Mouse (Mus musculus): ENCODE results near the gene Mcts2. TPM values are rescaled to one million over a fixed set of nuclear protein-coding genes. Genes with fewer than 3 reads are reported as not detected.

The Mcts2 gene
- polyA plus RNA-seq, 1 experiment from 2014 or later: 40.5 TPM

DNA sequence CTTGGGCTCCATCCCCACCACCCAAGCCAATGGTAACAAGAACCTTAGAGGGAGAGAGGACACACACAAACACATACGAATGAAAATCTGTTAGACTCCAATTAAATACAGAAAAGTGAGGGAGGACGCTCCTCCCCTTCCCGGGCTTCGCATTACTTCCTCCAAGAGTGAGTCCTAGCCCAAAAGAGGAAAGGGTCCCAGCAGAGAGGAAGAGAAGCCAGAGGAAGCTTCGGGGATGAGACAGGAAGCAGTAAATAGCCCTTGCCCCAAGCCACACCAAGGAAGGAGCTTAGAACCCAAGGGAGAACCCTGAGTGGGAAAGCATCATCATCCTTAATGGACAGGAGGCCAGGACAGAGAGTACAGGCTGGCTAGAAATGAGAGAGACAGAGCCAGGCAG, 22.2 kb downstream of the Mcts2 start:
- Histone ChIP-seq H3K9me3 (replicated peaks) (no peaks in the 10 kb centered on the region), H3K4me3 (no peak overlapping the region), H3K4me1 (peaks cover 38% of the 10 kb centered on the region), H3K27ac (no peak overlapping the region), H3K27me3 (no peaks in the 10 kb centered on the region), H3K36me3 (peaks cover 22% of the 10 kb centered on the region), H3K4me2 (replicated peaks) (no peak overlapping the region), H3K9ac (no peak overlapping the region)
- no peak for ATAC-seq (ENCODE audit: low FRiP score)
- WGBS: 91% methylated on average over 5 of the region's 5 CpGs

- Histone ChIP-seq H3K4me2 (replicated peaks) (no peak overlapping the region), H3K27me3 (no peaks in the 10 kb centered on the region), H3K27ac (peak overlapping the region; percentile 70; the same call in 1 of the 2 replicates), H3K36me3 (no peaks in the 10 kb centered on the region), H3K4me1 (peaks cover 28% of the 10 kb centered on the region), H3K9ac (no peak overlapping the region), H3K9me3 (replicated peaks) (no peaks in the 10 kb centered on the region), H3K4me3 (no peak overlapping the region)
- ATAC-seq (ENCODE audit: low FRiP score): no peak
- 69% methylated on average over 6 of the region's 6 CpGs for WGBS
These were observed 29.5 kb downstream of the Mcts2 start for GRCm38 (mm10) chr2:152716241-152716772.

- ATAC-seq (ENCODE audit: low FRiP score): peak; percentile 47; the same call in 1 of the 2 replicates
- no peaks in the 10 kb centered on the region for H3K27me3 ChIP-seq
- H3K36me3 ChIP-seq: no peaks in the 10 kb centered on the region
- no peak overlapping the region for H3K4me2 ChIP-seq (replicated peaks)
- 37% methylated on average over 11 of the region's 11 CpGs for WGBS
- H3K9ac ChIP-seq: no peak overlapping the region
- H3K27ac ChIP-seq: peak overlapping the region; percentile 70
- H3K4me1 ChIP-seq: peaks cover 28% of the 10 kb centered on the region
- no peak overlapping the region for H3K4me3 ChIP-seq
- no peaks in the 10 kb centered on the region for H3K9me3 ChIP-seq (replicated peaks)
These were observed 30.8 kb downstream of the Mcts2 start for GRCm38 (mm10) chr2:152717652-152718051.

DNA sequence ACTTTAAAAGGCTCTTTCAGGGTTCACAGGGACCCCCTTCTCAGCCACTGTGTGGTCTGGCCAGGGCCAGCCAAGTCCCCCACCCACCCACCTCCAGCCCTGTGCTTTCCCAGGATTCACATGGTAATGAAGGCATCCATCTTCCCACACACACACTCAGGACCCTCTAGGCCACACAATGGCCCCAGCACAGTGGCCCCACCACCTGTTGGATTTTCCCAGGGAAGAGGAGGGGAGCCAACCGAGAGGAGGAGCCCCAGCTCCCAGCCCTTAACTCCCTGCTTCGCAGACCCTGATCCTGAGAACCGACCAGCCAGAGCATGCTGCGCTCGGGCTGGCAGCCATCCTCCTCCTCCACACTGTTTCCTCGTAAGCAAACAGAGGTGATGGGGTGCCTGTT, 31.2 kb downstream of the Mcts2 start:
- WGBS: 16% methylated on average over 6 of the region's 6 CpGs
- H3K4me2 ChIP-seq (replicated peaks): no peak overlapping the region

DNA sequence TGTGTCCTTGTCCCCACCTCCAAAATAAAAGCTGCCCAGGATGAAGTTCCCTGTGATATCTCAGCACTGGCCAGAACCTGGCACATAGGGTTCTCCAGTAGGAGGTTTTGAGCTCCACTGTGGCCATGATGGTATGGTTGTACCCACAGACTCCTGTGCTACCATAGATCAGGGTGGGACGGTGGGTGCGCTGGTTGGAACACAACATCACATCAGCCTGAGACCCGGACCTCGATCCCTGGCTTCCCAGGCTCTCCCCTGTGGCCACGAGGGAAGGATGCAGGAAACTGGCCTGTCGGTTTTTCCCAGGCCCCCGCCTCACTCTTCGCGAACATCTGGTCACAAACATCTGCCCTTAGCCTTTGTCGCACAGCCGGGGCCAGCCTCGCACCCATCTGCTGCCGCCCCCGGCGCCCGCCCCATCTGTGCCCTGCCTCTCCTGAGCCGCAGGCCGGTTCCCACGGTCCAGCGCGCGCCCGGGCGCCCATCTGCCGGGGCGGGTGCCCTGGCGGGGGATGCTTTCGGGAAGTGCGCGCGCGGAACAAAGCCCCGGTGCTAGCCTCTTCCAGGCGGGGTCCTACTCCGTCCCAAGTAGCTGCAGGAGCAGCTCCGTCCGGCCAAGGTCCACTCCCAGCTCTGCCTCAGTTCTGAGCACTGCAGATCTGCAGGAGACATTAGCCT, 37.0 kb downstream of the Mcts2 start:
- Histone ChIP-seq H3K27ac (peak overlapping the region; percentile 48; the same call in 1 of the 2 replicates), H3K36me3 (no peaks in the 10 kb centered on the region), H3K9ac (peak overlapping the region; percentile 68), H3K4me3 (peak overlapping the region; percentile 30), H3K27me3 (no peaks in the 10 kb centered on the region), H3K9me3 (replicated peaks) (no peaks in the 10 kb centered on the region), H3K4me2 (replicated peaks) (peak overlapping the region; percentile 68), H3K4me1 (peaks cover 42% of the 10 kb centered on the region)
- 2% methylated on average over 37 of the region's 37 CpGs for whole genome bisulfite sequencing
- peak; percentile 79 for ATAC-seq (ENCODE audit: low FRiP score)

More for the DNA sequence above, 31.2 kb downstream of the Mcts2 start:
- H3K27me3 ChIP-seq: no peaks in the 10 kb centered on the region
- ATAC-seq (ENCODE audit: low FRiP score): peak; percentile 95
- no peak overlapping the region for H3K9ac ChIP-seq
- H3K36me3 ChIP-seq: no peaks in the 10 kb centered on the region
- no peak overlapping the region for H3K4me3 ChIP-seq
- no peaks in the 10 kb centered on the region for H3K9me3 ChIP-seq (replicated peaks)
- H3K4me1 ChIP-seq: peaks cover 28% of the 10 kb centered on the region
- H3K27ac ChIP-seq: peak overlapping the region; percentile 70

DNA sequence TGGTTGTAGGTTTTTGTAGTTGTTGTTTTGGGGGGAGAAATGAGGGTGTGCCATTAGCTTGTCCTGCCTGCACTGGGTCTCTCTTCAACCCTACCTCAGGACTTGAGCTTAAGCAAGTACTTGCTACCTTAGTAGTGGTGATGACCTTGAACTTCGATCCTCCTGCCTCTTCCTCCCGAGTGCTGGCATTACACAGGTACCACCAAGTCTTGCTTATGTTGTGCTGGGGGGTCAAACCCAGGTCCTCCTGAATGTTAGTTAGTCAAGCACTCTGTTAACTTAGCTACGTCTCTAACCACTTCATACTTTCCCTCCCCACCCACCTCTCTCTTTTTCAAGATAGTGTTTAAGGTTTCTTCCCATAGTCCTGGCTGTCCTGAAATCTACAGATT, 37.5 kb downstream of the Mcts2 start:
- no peaks in the 10 kb centered on the region for H3K27me3 ChIP-seq
- peak overlapping the region; percentile 68 for H3K4me2 ChIP-seq (replicated peaks)
- no peaks in the 10 kb centered on the region for H3K36me3 ChIP-seq
- ATAC-seq (ENCODE audit: low FRiP score): peak; percentile 20; the same call in 1 of the 2 replicates
- peak overlapping the region; percentile 30 for H3K4me3 ChIP-seq
- peak overlapping the region; percentile 68; the same call in 1 of the 2 replicates for H3K9ac ChIP-seq
- H3K27ac ChIP-seq: peak overlapping the region; percentile 48; the same call in 1 of the 2 replicates
- no peaks in the 10 kb centered on the region for H3K9me3 ChIP-seq (replicated peaks)
- H3K4me1 ChIP-seq: peaks cover 41% of the 10 kb centered on the region
- 69% methylated on average over 3 of the region's 3 CpGs for WGBS

GRCm38 (mm10) chr2:152725178-152725750, 38.4 kb downstream of the Mcts2 start:
- Histone ChIP-seq H3K4me2 (replicated peaks) (no peak overlapping the region), H3K27me3 (no peaks in the 10 kb centered on the region), H3K4me3 (no peak overlapping the region), H3K4me1 (peaks cover 46% of the 10 kb centered on the region), H3K9ac (no peak overlapping the region), H3K36me3 (no peaks in the 10 kb centered on the region), H3K9me3 (replicated peaks) (no peaks in the 10 kb centered on the region), H3K27ac (peak overlapping the region; percentile 64)
- 61% methylated on average over 15 of the region's 15 CpGs for WGBS
- ATAC-seq (ENCODE audit: low FRiP score): no peak

DNA sequence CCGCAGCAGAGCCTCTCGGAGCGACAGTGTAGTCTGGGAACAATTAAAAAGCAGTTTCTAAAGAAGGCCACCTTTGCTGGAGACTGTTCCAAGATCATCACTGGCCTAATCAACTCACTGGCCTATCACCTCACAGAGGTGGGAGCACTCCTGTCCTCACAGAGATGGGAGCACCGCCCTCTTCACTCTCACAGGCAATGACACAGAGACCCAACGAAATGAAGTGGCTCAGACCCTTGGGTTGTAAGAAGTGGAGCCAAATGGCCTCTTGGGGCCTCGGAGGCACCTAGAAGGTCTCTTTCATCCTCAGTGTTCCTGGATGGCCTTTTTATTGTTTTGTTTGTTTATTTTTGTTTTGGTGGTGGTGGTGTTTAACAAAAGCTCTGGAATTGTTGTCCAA, 39.4 kb downstream of the Mcts2 start:
- no peak for ATAC-seq (ENCODE audit: low FRiP score)
- Histone ChIP-seq H3K4me3 (no peak overlapping the region), H3K9me3 (replicated peaks) (no peaks in the 10 kb centered on the region), H3K9ac (no peak overlapping the region), H3K36me3 (no peaks in the 10 kb centered on the region), H3K4me1 (peaks cover 46% of the 10 kb centered on the region), H3K27me3 (no peaks in the 10 kb centered on the region), H3K27ac (no peak overlapping the region), H3K4me2 (replicated peaks) (no peak overlapping the region)
- 85% methylated on average over 6 of the region's 6 CpGs for WGBS

- H3K36me3 ChIP-seq: no peaks in the 10 kb centered on the region
- 72% methylated on average over 6 of the region's 6 CpGs for WGBS
- H3K27me3 ChIP-seq: no peaks in the 10 kb centered on the region
- H3K9me3 ChIP-seq (replicated peaks): no peaks in the 10 kb centered on the region
- H3K4me1 ChIP-seq: peaks cover 46% of the 10 kb centered on the region
- no peak overlapping the region for H3K9ac ChIP-seq
- ATAC-seq (ENCODE audit: low FRiP score): no peak
- H3K4me3 ChIP-seq: no peak overlapping the region
- no peak overlapping the region for H3K4me2 ChIP-seq (replicated peaks)
- peak overlapping the region; percentile 52; the same call in 1 of the 2 replicates for H3K27ac ChIP-seq
These were observed 40.0 kb downstream of the Mcts2 start for GRCm38 (mm10) chr2:152726751-152727335.

GRCm38 (mm10) chr2:152727795-152728510, 41.1 kb downstream of the Mcts2 start:
- Histone ChIP-seq H3K4me1 (peaks cover 46% of the 10 kb centered on the region), H3K9me3 (replicated peaks) (no peaks in the 10 kb centered on the region), H3K9ac (no peak overlapping the region), H3K27ac (peak overlapping the region; percentile 60), H3K36me3 (no peaks in the 10 kb centered on the region), H3K4me2 (replicated peaks) (no peak overlapping the region), H3K27me3 (no peaks in the 10 kb centered on the region), H3K4me3 (no peak overlapping the region)
- WGBS: 82% methylated on average over 14 of the region's 14 CpGs
- no peak for ATAC-seq (ENCODE audit: low FRiP score)

DNA sequence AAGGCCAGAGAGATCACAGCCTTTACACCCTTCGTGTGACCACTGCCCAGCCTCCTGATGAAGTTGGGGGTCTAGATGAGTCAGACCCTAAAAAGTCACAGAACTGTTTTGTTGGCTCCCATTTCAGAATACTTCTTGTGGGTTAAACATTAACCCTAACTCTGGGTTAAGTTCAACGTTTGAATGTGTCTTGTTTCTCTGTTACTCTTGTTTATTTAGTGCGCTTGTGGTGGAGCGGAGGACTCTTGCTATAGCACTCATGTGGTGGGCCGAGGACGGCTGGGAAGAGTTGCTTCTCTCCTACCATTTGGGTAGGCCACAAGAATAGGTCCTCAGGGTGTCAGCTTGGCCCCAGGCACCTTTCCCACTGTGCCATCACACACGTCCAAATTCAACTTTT, 41.8 kb downstream of the Mcts2 start:
- Histone ChIP-seq H3K36me3 (no peaks in the 10 kb centered on the region), H3K27ac (0 out of 2 replicates have a peak overlapping the region, but pooled peaks have one; percentile 60), H3K9ac (no peak overlapping the region), H3K4me3 (no peak overlapping the region), H3K9me3 (replicated peaks) (no peaks in the 10 kb centered on the region), H3K4me1 (peaks cover 50% of the 10 kb centered on the region), H3K27me3 (no peaks in the 10 kb centered on the region), H3K4me2 (replicated peaks) (no peak overlapping the region)
- ATAC-seq (ENCODE audit: low FRiP score): no peak
- WGBS: 83% methylated on average over 7 of the region's 7 CpGs

All from hindbrain, embryonic 12.5 days (tissue).